Mouse (Mus musculus) brain, embryonic 14.5 days (tissue): ENCODE data around the gene Repin1. TPM values are rescaled to one million over a fixed set of nuclear protein-coding genes. Genes with fewer than 3 reads are reported as not detected.
A peak's percentile ranks its signal among the peaks of the same experiment; 100 is the strongest.
"Not testable (repeated sequence)": the region's sequence is repeated elsewhere in the genome, so short reads cannot be mapped to it uniquely, and the experiment has no call there.

Experiments
- DNase-seq: peaks from one replicate; pipeline ENCODE4 v3.0.0-alpha.2; 2011; ENCODE audit warnings: low read depth
- CTCF ChIP-seq: fragments of 200-500 bp; IDR thresholded peaks from 2 replicates; pipeline ENCODE4 v1.5.1; 2012; ENCODE audit warnings: inconsistent platforms, mild to moderate bottlenecking, moderate library complexity, borderline replicate concordance; ENCODE audit not compliant: insufficient read depth, insufficient read length; ENCODE audit errors: extremely low read depth
- POLR2A ChIP-seq: fragments of 200-500 bp; IDR thresholded peaks from 2 replicates; pipeline ENCODE4 v1.6.1; 2012; ENCODE audit warnings: mild to moderate bottlenecking, inconsistent platforms, borderline replicate concordance; ENCODE audit not compliant: poor library complexity, insufficient read depth, insufficient read length, severe bottlenecking; ENCODE audit errors: extremely low read depth
- polyA plus RNA-seq: library from polyadenylated mRNA; depleted of rRNA; stranded (reverse); fragments of >200 nt; gene quantifications from 2 replicates; pipeline ENCODE4 v1.2.3, GENCODE M21; 2012

The Repin1 gene
- polyA plus RNA-seq, 1 experiment: 60.0 TPM

DNA sequence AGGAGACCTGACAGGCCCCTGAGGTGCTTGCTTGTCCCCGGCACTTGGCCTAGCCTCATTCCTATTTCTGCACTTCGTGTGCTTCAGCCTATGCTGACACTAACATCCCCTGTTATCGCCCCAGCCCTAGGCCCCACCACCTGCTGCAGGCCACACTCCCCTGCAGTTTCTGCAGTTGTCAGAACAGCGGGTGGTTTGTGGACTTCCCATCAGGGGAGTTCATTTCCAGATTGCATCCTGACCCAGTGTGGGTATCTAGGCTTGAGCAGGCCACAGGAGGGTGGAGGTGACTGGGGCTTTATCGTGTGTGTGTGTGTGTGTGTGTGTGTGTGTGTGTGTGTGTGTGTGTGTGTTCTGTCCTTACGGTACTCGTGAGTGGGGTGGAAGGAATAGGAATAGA is 15.8 kb downstream of the Repin1 start:
- DNase-seq: no peak

DNA sequence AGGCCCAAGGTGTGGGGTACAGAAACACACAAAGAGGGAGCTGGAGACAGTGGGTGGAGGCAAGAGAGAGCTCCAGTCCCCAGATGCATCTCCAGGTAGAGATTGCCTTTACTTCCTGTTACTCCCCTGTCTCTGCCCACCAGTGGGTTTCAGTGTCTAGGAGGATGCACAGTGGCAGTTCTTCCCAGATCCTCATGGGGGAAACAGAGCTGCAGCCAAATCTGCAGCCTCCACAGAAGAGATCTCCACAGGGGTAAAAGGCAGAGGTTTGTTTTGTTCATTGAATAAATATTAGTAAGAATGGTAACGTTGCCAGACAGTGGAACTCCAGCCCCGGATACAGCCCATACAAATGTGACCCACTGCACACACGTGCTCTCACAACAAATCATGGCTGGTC is 17.0 kb downstream of the Repin1 start:
- no peak for DNase-seq
- no peak for TF ChIP-seq POLR2A
- TF ChIP-seq CTCF: no peak

More for the DNA sequence above, 15.8 kb downstream of the Repin1 start:
- TF ChIP-seq CTCF (no peak), POLR2A (no peak)

- TF ChIP-seq POLR2A (no peak), CTCF (no peak)
- DNase-seq: no peak
These were observed 19.8 kb downstream of the Repin1 start for GRCm38 (mm10) chr6:48613464-48613863.

DNA sequence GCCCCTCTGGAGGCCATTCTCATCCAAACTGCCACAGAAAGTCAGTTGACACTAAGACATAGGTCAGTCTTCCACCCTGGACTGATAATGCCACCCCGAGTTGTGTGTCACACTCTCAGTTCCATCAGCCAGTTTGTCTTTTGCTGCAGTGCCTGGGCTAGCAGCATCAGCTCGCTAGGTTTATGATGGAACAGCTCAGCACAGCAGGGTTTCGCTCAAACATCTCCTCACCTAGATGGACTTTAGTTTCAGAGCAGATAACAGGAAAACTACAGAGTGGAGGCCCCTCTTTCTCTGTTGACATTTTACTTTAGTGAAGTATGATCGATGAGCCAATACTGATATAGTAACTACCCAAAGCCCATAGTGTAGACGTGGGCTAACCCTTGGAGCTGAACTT is 21.1 kb downstream of the Repin1 start:
- DNase-seq: no peak
- TF ChIP-seq POLR2A: no peak
- no peak for TF ChIP-seq CTCF

DNA sequence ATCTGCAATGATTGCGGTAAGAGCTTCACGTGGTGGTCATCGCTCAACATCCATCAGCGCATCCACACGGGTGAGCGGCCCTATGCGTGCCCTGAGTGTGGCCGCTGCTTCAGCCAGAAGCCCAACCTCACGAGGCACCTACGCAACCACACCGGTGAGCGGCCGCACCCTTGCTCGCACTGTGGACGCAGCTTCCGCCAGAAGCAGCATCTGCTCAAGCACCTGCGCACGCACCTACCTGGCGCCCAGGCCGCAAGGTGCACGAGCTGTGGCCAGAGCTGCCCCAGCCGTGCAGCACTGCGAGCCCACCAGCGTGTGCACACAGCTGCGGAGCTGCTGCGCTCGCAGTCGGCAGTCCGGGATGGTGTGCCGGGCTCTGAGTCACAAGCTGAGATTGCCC is 26.3 kb downstream of the Repin1 start:
- TF ChIP-seq CTCF (no peak), POLR2A (no peak)
- DNase-seq: no peak

GRCm38 (mm10) chr6:48622186-48622843 is 28.6 kb downstream of the Repin1 start:
- DNase-seq: not testable (repeated sequence)

DNA sequence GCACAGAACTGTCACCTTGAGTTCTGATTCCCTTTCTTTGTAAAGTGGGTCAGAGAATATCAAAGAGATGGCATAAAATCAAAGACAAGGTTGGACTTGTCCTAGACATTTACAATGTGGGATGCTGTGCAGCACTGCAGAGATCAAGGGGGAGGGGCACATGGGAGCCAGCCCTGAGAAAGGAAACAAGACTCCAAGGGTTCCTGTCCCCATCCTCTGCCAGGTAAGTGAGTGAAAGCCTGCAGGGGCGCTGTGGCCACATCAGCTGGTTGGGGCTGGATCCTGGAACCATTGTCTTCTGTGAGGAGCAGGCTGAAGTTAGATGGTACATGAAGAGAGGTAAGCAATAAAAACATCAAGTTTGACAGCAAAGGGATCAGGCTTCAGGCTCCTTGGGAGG is 29.8 kb downstream of the Repin1 start:
- no peak for TF ChIP-seq CTCF
- no peak for TF ChIP-seq POLR2A

DNA sequence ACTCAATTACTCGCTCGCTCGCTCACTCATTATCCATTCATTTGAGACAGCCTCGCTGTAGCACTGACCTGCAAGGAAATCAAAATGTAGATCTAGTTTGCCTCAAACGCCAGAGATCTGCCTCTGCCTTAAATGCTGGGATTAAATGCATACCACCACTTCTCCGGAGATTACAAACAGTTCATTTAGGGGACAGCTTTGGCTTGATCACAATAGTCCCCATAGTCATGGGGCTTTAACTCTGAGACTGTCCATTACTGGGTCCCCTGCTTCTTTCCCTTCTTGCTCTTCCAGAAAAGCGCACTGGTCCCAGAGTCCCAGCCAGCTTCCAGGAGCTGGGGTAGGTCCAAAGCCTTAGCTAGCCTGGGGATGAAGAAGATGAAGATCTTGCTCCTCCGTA is 32.8 kb downstream of the Repin1 start, which contains the start of gene AI854703:
Gene AI854703, plus strand, starts transcription at position 301 of the 400 bp plus-strand sequence.
- peak; percentile 6 for DNase-seq
- TF ChIP-seq CTCF (no peak), POLR2A (no peak)

More for the DNA sequence above, 29.8 kb downstream of the Repin1 start:
- DNase-seq: no peak

DNA sequence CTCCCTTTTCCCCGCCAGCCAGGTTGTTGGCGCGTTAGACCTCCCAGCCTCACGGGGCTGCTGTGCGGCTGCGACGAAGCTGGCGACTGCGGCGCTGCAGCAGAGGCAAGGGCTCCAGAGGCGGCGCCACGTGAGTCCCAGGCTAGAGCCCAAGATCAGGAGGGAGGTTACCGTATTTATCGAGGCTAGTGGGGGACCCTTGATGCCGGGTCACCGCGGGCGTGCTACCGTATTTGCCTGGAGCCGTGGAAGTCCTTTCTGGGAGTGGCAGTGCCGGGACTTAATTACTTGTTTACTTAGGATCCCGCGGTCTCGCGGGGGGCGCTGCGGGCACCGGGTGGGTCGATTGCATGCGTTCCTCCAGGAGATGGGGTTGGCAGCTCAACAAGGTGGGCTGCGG is 33.3 kb downstream of the Repin1 start:
- DNase-seq: peak; percentile 76
- TF ChIP-seq POLR2A: no peak
- no peak for TF ChIP-seq CTCF

DNA sequence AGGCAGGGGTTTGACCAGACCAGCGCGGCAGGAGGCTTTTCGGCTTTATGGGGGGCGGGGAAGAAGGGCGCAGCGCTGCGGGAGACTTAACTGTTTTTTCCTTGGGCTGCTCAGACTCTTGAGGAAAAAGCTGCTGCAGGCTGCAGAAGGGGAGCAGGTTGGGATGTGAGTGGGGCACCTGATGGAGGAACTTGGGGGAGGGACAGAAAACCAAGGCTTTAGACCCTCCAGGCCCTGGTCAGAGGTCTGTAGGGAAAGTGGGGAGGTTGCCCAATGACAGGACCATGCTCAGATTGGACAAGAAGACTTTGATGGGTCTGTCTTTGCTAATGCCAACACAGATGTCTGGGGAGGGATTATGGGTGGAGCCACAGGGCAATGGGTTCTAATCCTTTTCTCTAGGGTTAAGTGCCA is 33.8 kb downstream of the Repin1 start:
- no peak for DNase-seq

GRCm38 (mm10) chr6:48628377-48628776 is 34.7 kb downstream of the Repin1 start:
- DNase-seq: no peak
- no peak for TF ChIP-seq POLR2A

More for the DNA sequence above, 33.8 kb downstream of the Repin1 start:
- TF ChIP-seq POLR2A (no peak), CTCF (no peak)

GRCm38 (mm10) chr6:48628808-48629660 is 35.4 kb downstream of the Repin1 start:
- peak; percentile 37; the same call in 1 of the 2 replicates for TF ChIP-seq POLR2A
- TF ChIP-seq CTCF: no peak
- DNase-seq: peak; percentile 71
